Mouse (Mus musculus): ENCODE measurements at regions not wholly inside any gene's neighbourhood (a gene's known extent, or its start where the extent isn't known, plus 50 kb on each side); places are given as distances from the start of the nearest gene placed in this dataset.

DNA sequence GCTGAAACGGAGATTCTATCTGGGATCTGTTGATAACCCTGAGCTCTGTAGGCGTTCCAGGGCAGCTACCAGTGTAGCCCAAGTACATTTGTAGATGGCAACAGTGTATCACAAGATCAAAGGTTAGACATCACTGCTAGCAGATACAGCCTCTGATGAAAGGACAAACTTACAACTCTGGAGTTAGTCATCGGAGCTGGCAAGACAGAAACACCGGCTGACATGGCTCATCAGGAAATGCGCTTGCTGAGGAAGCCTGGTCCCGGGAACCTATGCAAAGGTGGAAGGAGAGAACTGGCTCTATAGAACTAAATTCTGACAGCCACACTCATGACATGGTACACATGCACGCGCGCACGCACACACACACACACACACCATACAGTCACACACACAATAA lies 300.5 kb downstream of the Tns1 start:
- TF ChIP-seq POLR2A (IDR thresholded peaks at IDR 0.05; ENCODE audit: control insufficient read depth in 1 of 2, insufficient read depth in 1 of 2, low read depth in 1 of 2, low read length in 2 of 2, poor library complexity in 1 of 2) (no peak), ZNF384 (IDR thresholded peaks at IDR 0.05; ENCODE audit: low read depth, low read length) (no peak), ZKSCAN1 (IDR thresholded peaks at IDR 0.05; ENCODE audit: low read depth, low read length) (no peak), USF1 (IDR thresholded peaks at IDR 0.05; ENCODE audit: low read depth, low read length) (no peak)
